Mouse (Mus musculus) intestine, embryonic 15.5 days (tissue): ENCODE measurements around the gene Cdh5. TPM values are rescaled to one million over a fixed set of nuclear protein-coding genes. Genes with fewer than 3 reads are reported as not detected.
A peak's percentile ranks its signal among the peaks of the same experiment; 100 is the strongest.
"Not testable (repeated sequence)": the region's sequence is repeated elsewhere in the genome, so short reads cannot be mapped to it uniquely, and the experiment has no call there.

ENCODE experiments used
- ATAC-seq: fragments of 200-750 bp; cut with Nextera tagmentation; 2 replicates; pipeline ENCODE4 v1.8.0; 2017; ENCODE audit warnings: moderate TSS enrichment, moderate library complexity
- H3K27ac ChIP-seq: fragments of 300-500 bp; sonication (generic); 2 replicates; pipeline ENCODE4 v1.5.1; 2015; ENCODE audit warnings: mild to moderate bottlenecking, inconsistent platforms
- H3K27me3 ChIP-seq: fragments of 300-500 bp; sonication (generic); replicated peaks from 2 replicates; pipeline ENCODE4 v1.6.1; 2015; ENCODE audit warnings: inconsistent platforms
- H3K36me3 ChIP-seq: fragments of 300-500 bp; sonication (generic); 2 replicates; pipeline ENCODE4 v1.6.1; 2015; ENCODE audit warnings: inconsistent platforms
- H3K4me1 ChIP-seq: fragments of 300-500 bp; sonication (generic); replicated peaks from 2 replicates; pipeline ENCODE4 v1.6.1; 2015; ENCODE audit warnings: inconsistent platforms
- H3K4me2 ChIP-seq: fragments of 300-500 bp; sonication (generic); replicated peaks from 2 replicates; pipeline ENCODE4 v1.6.1; 2015; ENCODE audit warnings: mild to moderate bottlenecking, inconsistent platforms
- H3K4me3 ChIP-seq: fragments of 300-500 bp; sonication (generic); replicated peaks from 2 replicates; pipeline ENCODE4 v1.5.1; 2015; ENCODE audit warnings: inconsistent platforms
- H3K9ac ChIP-seq: fragments of 300-500 bp; sonication (generic); 2 replicates; pipeline ENCODE4 v1.6.1; 2015; ENCODE audit warnings: inconsistent platforms
- H3K9me3 ChIP-seq: fragments of 300-500 bp; sonication (generic); 2 replicates; pipeline ENCODE4 v1.6.1; 2016; ENCODE audit warnings: inconsistent platforms
- WGBS: fragments of 180-500 bp; shearing (Covaris S2); methylation state at CpG from one replicate; pipeline ENCODE4 v1.1.7; 2015; 5-methylcytosine and 5-hydroxymethylcytosine counted together
- polyA plus RNA-seq: library from polyadenylated mRNA; unstranded; fragments of >200 nt; fragmentation: Nextera tagmentation; extraction: Ambion mirVana; gene quantifications from 2 replicates; pipeline ENCODE4 v1.2.1, GENCODE M21; 2015

Cdh5 gene
- polyA plus RNA-seq, 1 experiment from 2014 or later: 25.3 TPM

DNA sequence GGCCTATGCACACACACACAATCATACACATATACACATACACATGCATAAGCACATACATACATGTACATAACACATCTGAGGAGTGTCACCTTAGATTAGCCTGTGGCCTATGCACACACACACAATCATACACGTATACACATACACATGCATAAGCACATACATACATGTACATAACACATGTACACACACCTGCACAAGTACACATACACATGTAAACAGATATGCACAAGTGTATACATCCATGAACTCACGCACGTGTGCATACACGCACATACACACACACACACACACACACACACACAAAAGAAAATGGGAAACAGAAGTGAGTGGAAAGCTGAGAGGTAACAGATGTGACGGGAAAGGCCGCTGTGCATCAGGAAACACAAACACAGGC lies 26.3 kb upstream of the Cdh5 start:
- WGBS: 84% methylated on average over 6 of the region's 6 CpGs
- no peak overlapping the region for H3K4me3 ChIP-seq
- no peaks in the 10 kb centered on the region for H3K36me3 ChIP-seq
- H3K9me3 ChIP-seq: no peaks in the 10 kb centered on the region
- ATAC-seq: no peak
- no peak overlapping the region for H3K27ac ChIP-seq
- no peak overlapping the region for H3K9ac ChIP-seq
- no peak overlapping the region for H3K4me2 ChIP-seq
- peaks cover 5% of the 10 kb centered on the region; the same call in 1 of the 2 replicates for H3K4me1 ChIP-seq
- H3K27me3 ChIP-seq: no peaks in the 10 kb centered on the region

GRCm38 (mm10) chr8:104076541-104077412 lies 24.6 kb upstream of the Cdh5 start:
- Histone ChIP-seq H3K9me3 (no peaks in the 10 kb centered on the region), H3K27ac (no peak overlapping the region), H3K36me3 (no peaks in the 10 kb centered on the region), H3K4me2 (peak overlapping the region; percentile 16; the same call in 1 of the 2 replicates), H3K27me3 (no peaks in the 10 kb centered on the region), H3K4me1 (0 out of 2 replicates have a peak, but pooled peaks cover 3% of the 10 kb centered on the region), H3K4me3 (no peak overlapping the region), H3K9ac (no peak overlapping the region)
- peak; percentile 85 for ATAC-seq
- 18% methylated on average over 8 of the region's 8 CpGs for WGBS

- Histone ChIP-seq H3K4me1 (0 out of 2 replicates have a peak, but pooled peaks cover 3% of the 10 kb centered on the region), H3K9ac (no peak overlapping the region), H3K27me3 (no peaks in the 10 kb centered on the region), H3K4me2 (no peak overlapping the region), H3K4me3 (no peak overlapping the region), H3K27ac (no peak overlapping the region), H3K36me3 (no peaks in the 10 kb centered on the region), H3K9me3 (no peaks in the 10 kb centered on the region)
- 38% methylated on average over 7 of the region's 7 CpGs for WGBS
- ATAC-seq: no peak
These were observed 23.3 kb upstream of the Cdh5 start for GRCm38 (mm10) chr8:104078091-104078490.

DNA sequence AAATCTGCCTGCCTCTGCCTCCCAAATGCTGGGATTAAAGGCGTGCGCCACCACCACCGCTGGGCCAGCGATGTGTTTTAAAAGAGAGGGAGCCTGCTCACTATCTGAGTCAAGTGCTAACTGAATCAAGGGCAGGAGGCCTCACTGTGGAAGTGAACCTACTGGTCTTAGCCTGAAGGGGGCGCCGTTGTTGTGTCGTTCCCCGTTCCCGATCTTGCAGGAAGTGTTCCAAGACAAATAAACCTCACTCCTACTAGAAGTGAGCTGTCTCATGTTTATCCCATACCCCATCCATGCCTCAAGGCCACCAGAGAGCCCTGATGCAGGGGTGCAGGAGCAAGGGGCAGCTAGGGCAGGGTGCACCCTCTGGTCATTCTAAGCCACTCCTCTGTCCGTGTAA lies 16.1 kb upstream of the Cdh5 start:
- H3K27ac ChIP-seq: no peak overlapping the region
- 79% methylated on average over 10 of the region's 10 CpGs for WGBS
- no peak for ATAC-seq
- no peaks in the 10 kb centered on the region for H3K9me3 ChIP-seq
- H3K36me3 ChIP-seq: no peaks in the 10 kb centered on the region
- H3K4me1 ChIP-seq: no peaks in the 10 kb centered on the region
- H3K9ac ChIP-seq: no peak overlapping the region
- no peaks in the 10 kb centered on the region for H3K27me3 ChIP-seq
- no peak overlapping the region for H3K4me3 ChIP-seq
- no peak overlapping the region for H3K4me2 ChIP-seq

DNA sequence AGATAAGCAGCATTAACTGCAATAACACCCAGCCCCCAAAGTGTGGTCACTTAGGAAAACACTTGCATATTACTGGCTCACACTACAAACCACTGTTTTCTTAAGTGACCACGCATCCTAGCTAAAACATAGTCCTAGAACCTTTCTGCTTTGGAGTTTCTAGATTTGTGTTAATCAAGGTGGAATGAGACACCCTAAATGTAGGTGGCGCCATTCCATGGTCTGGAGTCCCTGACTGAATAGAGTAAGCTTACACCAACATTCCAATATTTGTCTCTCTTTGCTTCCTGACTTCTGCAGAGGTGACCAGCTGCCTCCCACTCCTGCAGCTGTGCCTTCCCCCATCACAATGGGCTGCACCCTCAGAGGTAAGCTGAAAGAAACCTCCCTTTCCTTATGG lies 14.8 kb upstream of the Cdh5 start:
- no peaks in the 10 kb centered on the region for H3K4me1 ChIP-seq
- ATAC-seq: no peak
- H3K36me3 ChIP-seq: no peaks in the 10 kb centered on the region
- H3K9ac ChIP-seq: no peak overlapping the region
- H3K27me3 ChIP-seq: no peaks in the 10 kb centered on the region
- no peak overlapping the region for H3K4me3 ChIP-seq
- H3K9me3 ChIP-seq: no peaks in the 10 kb centered on the region
- no peak overlapping the region for H3K27ac ChIP-seq
- H3K4me2 ChIP-seq: no peak overlapping the region
- WGBS: 71% methylated on average over 2 of the region's 2 CpGs

GRCm38 (mm10) chr8:104087091-104087490 lies 14.3 kb upstream of the Cdh5 start:
- no peak for ATAC-seq
- no peaks in the 10 kb centered on the region; the same call in 1 of the 2 replicates for H3K4me1 ChIP-seq
- no peaks in the 10 kb centered on the region for H3K27me3 ChIP-seq
- no peak overlapping the region for H3K4me3 ChIP-seq
- no peak overlapping the region for H3K4me2 ChIP-seq
- H3K27ac ChIP-seq: no peak overlapping the region
- H3K9me3 ChIP-seq: no peaks in the 10 kb centered on the region
- WGBS: 41% methylated on average over 1 of the region's 1 CpGs
- H3K36me3 ChIP-seq: no peaks in the 10 kb centered on the region
- no peak overlapping the region for H3K9ac ChIP-seq

DNA sequence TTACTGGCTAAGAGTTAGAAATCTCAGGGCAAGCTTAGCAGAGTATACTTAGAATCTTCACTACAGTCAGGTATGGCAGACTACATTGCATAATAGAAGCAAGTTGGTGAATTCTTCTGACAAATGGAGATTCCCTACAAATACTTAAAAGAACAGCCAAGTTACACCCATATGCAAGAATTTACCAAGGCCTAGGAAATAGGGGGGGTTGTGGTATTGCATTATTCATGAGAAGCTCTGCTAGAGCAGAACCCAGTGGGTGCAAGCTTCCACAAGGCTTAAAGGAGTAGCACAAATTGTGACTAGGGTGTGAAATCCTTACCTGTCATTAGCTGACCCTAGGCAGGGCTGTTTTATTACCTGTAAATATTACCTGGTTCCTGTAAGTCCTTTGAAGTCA lies 13.5 kb upstream of the Cdh5 start:
- ATAC-seq, H3K36me3 ChIP-seq, H3K4me1 ChIP-seq, H3K4me2 ChIP-seq, H3K4me3 ChIP-seq, H3K27me3 ChIP-seq, H3K9me3 ChIP-seq, H3K9ac ChIP-seq, H3K27ac ChIP-seq: not testable (repeated sequence)

GRCm38 (mm10) chr8:104088881-104089280 lies 12.5 kb upstream of the Cdh5 start:
- ATAC-seq: no peak
- H3K9ac ChIP-seq: no peak overlapping the region

DNA sequence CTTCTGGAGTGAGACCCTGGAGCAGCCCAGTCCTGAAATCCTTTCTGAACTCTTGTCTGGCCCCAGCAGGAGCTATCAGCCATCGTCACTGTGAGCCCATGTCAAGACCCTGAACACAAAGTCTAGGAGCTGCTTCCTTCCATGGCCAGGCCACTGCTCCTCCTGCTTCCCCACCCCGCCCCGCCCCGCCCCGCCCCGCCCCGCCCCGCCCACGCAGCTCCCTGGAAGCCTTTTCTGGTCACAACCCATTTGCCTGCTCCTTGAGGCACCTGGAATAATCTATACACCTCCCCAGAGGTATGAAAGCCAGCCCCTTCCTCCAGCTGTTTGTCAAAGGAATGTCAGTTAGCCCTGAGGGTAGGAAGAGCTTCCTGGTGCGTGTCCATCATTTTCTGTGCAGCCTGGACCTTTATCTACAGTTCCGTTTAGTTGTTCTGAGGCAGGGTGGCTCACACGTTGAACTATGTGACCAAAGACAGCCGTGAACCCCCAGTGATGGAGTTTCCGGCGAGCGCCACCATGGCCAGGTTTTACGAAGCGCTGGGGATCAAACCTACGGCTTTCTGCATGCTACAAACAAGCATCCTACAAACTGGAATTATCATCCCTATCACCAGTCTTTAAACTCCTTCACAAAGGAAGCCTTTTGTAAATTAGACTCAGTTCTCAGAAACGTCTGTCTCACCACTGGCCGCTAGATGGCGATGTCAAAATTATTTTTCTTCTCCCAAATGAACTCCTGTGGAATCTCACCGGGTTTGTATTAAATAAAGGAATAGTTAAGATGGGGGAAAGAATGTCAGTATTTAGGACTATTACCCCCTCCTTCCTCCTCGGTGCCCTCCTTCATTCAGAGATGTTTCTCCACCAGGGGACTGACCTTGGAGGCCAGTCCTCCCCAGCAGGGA lies 10.2 kb upstream of the Cdh5 start:
- H3K4me1 ChIP-seq, H3K9me3 ChIP-seq, H3K36me3 ChIP-seq, H3K27me3 ChIP-seq, H3K27ac ChIP-seq, H3K9ac ChIP-seq: not testable (repeated sequence)
- ATAC-seq: peak; percentile 71
- H3K4me2 ChIP-seq: peak overlapping the region; percentile 49
- WGBS: 14% methylated on average over 17 of the region's 24 CpGs
- H3K4me3 ChIP-seq: peak overlapping the region; percentile 14

More at GRCm38 (mm10) chr8:104088881-104089280, 12.5 kb upstream of the Cdh5 start:
- H3K27ac ChIP-seq: no peak overlapping the region
- H3K36me3 ChIP-seq: no peaks in the 10 kb centered on the region
- H3K4me1 ChIP-seq: no peaks in the 10 kb centered on the region; the same call in 1 of the 2 replicates
- no peak overlapping the region for H3K4me3 ChIP-seq
- WGBS: 74% methylated on average over 3 of the region's 3 CpGs
- no peak overlapping the region for H3K4me2 ChIP-seq
- H3K27me3 ChIP-seq: no peaks in the 10 kb centered on the region
- H3K9me3 ChIP-seq: no peaks in the 10 kb centered on the region

GRCm38 (mm10) chr8:104093336-104093735 lies 8.1 kb upstream of the Cdh5 start:
- H3K9ac ChIP-seq: no peak overlapping the region
- H3K4me3 ChIP-seq: no peak overlapping the region
- H3K9me3 ChIP-seq: no peaks in the 10 kb centered on the region
- H3K27ac ChIP-seq: no peak overlapping the region
- WGBS: 56% methylated on average over 7 of the region's 7 CpGs
- no peak overlapping the region for H3K4me2 ChIP-seq
- ATAC-seq: no peak
- no peaks in the 10 kb centered on the region for H3K27me3 ChIP-seq
- no peaks in the 10 kb centered on the region for H3K36me3 ChIP-seq
- H3K4me1 ChIP-seq: no peaks in the 10 kb centered on the region; the same call in 1 of the 2 replicates

- Histone ChIP-seq H3K4me3 (no peak overlapping the region), H3K4me1 (no peaks in the 10 kb centered on the region; the same call in 1 of the 2 replicates), H3K9me3 (no peaks in the 10 kb centered on the region), H3K36me3 (no peaks in the 10 kb centered on the region), H3K9ac (no peak overlapping the region), H3K4me2 (no peak overlapping the region), H3K27me3 (no peaks in the 10 kb centered on the region), H3K27ac (no peak overlapping the region)
- ATAC-seq: 0 out of 2 replicates have a peak, but pooled peaks have one; percentile 29
- WGBS: 77% methylated on average over 9 of the region's 9 CpGs
These were observed 5.8 kb upstream of the Cdh5 start for GRCm38 (mm10) chr8:104095595-104095994.

GRCm38 (mm10) chr8:104096644-104097043 lies 4.8 kb upstream of the Cdh5 start:
- no peaks in the 10 kb centered on the region for H3K36me3 ChIP-seq
- no peak overlapping the region for H3K4me2 ChIP-seq
- H3K9ac ChIP-seq: no peak overlapping the region
- H3K9me3 ChIP-seq: no peaks in the 10 kb centered on the region
- H3K27ac ChIP-seq: no peak overlapping the region
- H3K4me3 ChIP-seq: no peak overlapping the region
- H3K4me1 ChIP-seq: no peaks in the 10 kb centered on the region; the same call in 1 of the 2 replicates
- no peak for ATAC-seq
- 51% methylated on average over 10 of the region's 10 CpGs for WGBS
- H3K27me3 ChIP-seq: no peaks in the 10 kb centered on the region
